Mouse (Mus musculus): ENCODE data around the gene Tbck.

DNA sequence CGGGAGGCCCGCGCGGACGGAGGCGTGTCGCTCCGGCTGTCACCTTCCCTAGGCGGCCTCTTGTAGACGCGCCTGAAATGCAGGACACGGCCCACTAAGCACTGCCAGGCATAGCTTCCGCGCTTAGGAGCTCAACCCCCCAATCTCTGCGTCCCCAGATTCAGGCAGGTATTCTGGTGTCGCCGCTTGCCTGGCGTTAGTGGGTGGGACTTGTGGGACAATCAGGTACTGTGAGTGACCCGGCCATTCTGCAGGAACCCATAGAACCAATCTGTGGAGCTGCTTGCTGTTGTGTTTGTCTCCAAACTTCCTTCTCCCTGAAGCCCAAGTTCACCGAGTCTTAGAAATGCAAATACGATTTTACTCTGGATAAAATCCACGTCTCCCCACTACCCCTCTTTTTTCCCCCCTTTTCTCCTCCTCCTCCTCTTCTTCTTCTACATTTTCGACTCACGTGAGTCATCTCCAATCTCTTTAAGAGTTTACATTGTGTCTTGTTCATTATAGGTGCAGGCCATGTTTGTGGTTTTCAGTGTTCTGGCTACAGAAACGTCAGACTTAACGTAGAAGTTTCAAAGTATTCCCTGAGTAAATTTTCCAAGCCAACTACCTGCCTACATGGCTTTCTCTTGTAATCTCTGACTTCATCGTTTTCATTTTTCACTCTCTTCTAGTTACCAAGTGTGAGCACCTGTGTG, 436 bp downstream of the Tbck start, which contains the start of gene Aimp1:
- TF ChIP-seq EP300 (IDR thresholded peaks at IDR 0.05): no peak
- TF ChIP-seq CTCF (IDR thresholded peaks at IDR 0.05): no peak
